Mouse (Mus musculus) cerebellum, postnatal 25 days (tissue): Measurements from ENCODE around the gene Npy2r.

Experiments used
- DNase-seq, 2 experiments: peaks; one replicate each; pipeline ENCODE4 v3.0.0; 2021; ENCODE audit warnings: mixed read lengths in 2 of 2

Npy2r gene

GRCm38 (mm10) chr3:82547908-82548721 is at the start of gene Npy2r:
Gene Npy2r (minus strand): TSS chr3:82548084.
- DNase-seq = peak; percentile 29 to 38

- no peak for DNase-seq
Measured at GRCm38 (mm10) chr3:82557786-82558185, 9.9 kb upstream of the Npy2r start.

GRCm38 (mm10) chr3:82556311-82556828 is 8.5 kb upstream of the Npy2r start:
- DNase-seq = no peak

DNA sequence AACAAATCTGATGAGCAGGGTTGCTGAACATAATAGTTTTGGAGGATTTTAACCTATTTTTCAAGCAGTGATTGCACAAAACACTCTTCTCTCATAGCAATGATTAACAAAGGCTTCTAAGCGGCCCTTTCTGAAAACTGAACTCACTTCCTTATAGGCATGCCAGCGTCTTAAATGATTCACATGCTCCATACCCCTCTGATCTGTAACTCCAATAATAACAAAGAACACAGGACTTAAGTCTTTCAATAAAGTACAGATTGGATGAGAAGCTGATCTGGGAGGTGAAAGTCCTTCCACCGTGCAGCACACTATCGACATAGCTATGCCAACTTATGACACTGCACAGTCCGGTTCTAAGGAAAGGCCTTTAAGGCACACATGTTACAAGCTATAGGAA is 2.0 kb upstream of the Npy2r start:
- DNase-seq = no peak

GRCm38 (mm10) chr3:82548753-82549152 is 869 bp upstream of the Npy2r start:
- no peak for DNase-seq

GRCm38 (mm10) chr3:82541449-82541848 is 6.4 kb downstream of the Npy2r start:
- DNase-seq = no peak

- no peak for DNase-seq
Measured at GRCm38 (mm10) chr3:82539951-82540350, 7.9 kb downstream of the Npy2r start.

GRCm38 (mm10) chr3:82524792-82525191 is 23.1 kb downstream of the Npy2r start:
- no peak for DNase-seq

DNA sequence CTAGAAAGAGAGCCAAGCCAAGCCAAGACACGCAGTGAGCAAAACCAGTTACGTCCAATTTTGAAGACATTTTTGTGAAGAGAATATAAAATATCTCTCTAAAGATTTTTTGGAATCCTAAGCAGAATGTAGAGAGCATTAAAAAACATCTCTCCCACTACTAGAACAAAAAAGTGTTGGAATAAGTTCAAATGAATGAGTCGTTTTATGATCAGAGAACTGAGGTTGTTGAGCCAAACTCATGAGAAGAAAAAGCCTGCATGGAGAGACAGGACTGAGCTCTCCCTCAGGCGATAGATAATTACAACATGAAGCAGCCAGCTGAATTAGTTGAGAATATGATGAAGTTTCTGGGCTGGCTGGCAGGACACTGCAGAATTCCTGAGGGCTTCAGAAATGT is 49.9 kb downstream of the Npy2r start:
- DNase-seq = no peak
